Mouse (Mus musculus) left cerebral cortex, adult 9 months (tissue): ENCODE measurements around the gene Nap1l1.

Experiments used
- DNase-seq, 2 experiments: peaks; one replicate each; pipeline ENCODE4 v3.0.0; 2022; ENCODE audit warnings: low spot score in 2 of 2

The Nap1l1 gene

GRCm38 (mm10) chr10:111515071-111516010 is 42.3 kb downstream of the Nap1l1 start:
- DNase-seq, result no peak

GRCm38 (mm10) chr10:111516172-111516588 is 43.2 kb downstream of the Nap1l1 start:
- DNase-seq, result no peak

- no peak for DNase-seq
Observed at GRCm38 (mm10) chr10:111516804-111517436, 43.9 kb downstream of the Nap1l1 start.

GRCm38 (mm10) chr10:111518350-111518749 is 45.3 kb downstream of the Nap1l1 start:
- DNase-seq, result no peak

- no peak for DNase-seq
Observed at GRCm38 (mm10) chr10:111519620-111520370, 46.8 kb downstream of the Nap1l1 start.

GRCm38 (mm10) chr10:111520621-111521020 is 47.6 kb downstream of the Nap1l1 start:
- no peak for DNase-seq

- DNase-seq, result no peak
Observed at GRCm38 (mm10) chr10:111521636-111522035, 48.6 kb downstream of the Nap1l1 start.

GRCm38 (mm10) chr10:111522230-111522629 is 49.2 kb downstream of the Nap1l1 start:
- no peak for DNase-seq

- DNase-seq, result no peak
Observed at GRCm38 (mm10) chr10:111523894-111524293, 50.9 kb downstream of the Nap1l1 start.

GRCm38 (mm10) chr10:111527057-111527456 is 54.0 kb downstream of the Nap1l1 start:
- peak in 1 of 2 experiments; percentile 60 for DNase-seq

GRCm38 (mm10) chr10:111527613-111528012 is 54.6 kb downstream of the Nap1l1 start:
- DNase-seq, result no peak

GRCm38 (mm10) chr10:111528283-111528682 is 55.3 kb downstream of the Nap1l1 start:
- no peak for DNase-seq

- DNase-seq, result no peak
Observed at GRCm38 (mm10) chr10:111530398-111530797, 57.4 kb downstream of the Nap1l1 start.

- no peak for DNase-seq
Observed at GRCm38 (mm10) chr10:111534691-111535090, 61.7 kb downstream of the Nap1l1 start.

- DNase-seq, result no peak
Observed at GRCm38 (mm10) chr10:111537410-111537809, 64.4 kb downstream of the Nap1l1 start.

- DNase-seq, result peak in 1 of 2 experiments; percentile 82
Observed at GRCm38 (mm10) chr10:111539724-111540324, 66.8 kb downstream of the Nap1l1 start.

- no peak for DNase-seq
Observed at GRCm38 (mm10) chr10:111540678-111541077, 67.7 kb downstream of the Nap1l1 start.

GRCm38 (mm10) chr10:111543106-111543505 is 70.1 kb downstream of the Nap1l1 start:
- DNase-seq, result peak in 1 of 2 experiments; percentile 34

- DNase-seq, result no peak
Observed at GRCm38 (mm10) chr10:111543781-111544260, 70.8 kb downstream of the Nap1l1 start.

GRCm38 (mm10) chr10:111544311-111544710 is 71.3 kb downstream of the Nap1l1 start:
- no peak for DNase-seq

- no peak for DNase-seq
Observed at GRCm38 (mm10) chr10:111545648-111546047, 72.6 kb downstream of the Nap1l1 start.
